Comparison of ENCODE assay signal across 10 mouse cellular contexts in the genomic region with DNA sequence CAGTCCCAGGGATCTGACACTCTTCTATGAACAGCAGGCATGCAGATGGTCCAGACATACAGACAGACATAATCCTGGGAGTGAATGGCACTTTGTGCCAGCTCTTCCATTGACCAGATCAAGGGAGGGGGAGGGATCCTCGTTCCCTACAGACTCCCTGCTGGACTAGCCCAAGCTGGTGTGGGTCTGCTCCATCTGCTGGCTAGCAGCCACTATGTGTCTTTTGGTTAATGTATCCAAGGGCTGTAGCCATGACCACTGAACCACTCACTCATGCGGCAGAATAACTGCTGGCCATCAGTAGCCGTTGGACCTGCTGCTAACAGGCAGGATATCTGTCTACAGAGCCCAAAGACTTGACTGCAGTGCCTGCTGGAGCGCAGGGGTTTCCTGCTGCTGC. TPM values are rescaled to one million over a fixed set of nuclear protein-coding genes. Genes with fewer than 3 reads are reported as not detected.
DNase-seq lines count a peak whose midpoint lies in the region; ATAC-seq lines count a peak whose summit lies in the region.
"Had no signal": no experiment of that assay in that cellular context is flagged by ENCODE, and none has a peak within 500 bp of the region (broad histone marks: within the 10 kb centered on the region; RNA-seq: fewer than 3 reads in every experiment).

No protein-coding gene starts in this region.

- H3K27ac ChIP-seq in midbrain, embryonic 15.5 days, result peak overlapping the region; percentile 51

- H3K4me1 ChIP-seq in midbrain, embryonic 15.5 days, result peaks cover 8% of the 10 kb centered on the region; the same call in 1 of the 2 replicates

- no peak overlapping the region for H3K4me3 ChIP-seq in midbrain, embryonic 15.5 days

- H3K36me3 ChIP-seq in midbrain, embryonic 15.5 days (replicated peaks), result no peaks in the 10 kb centered on the region

- DNase-seq in embryo, embryonic 10.5 days (ENCODE audit: low spot score), result peak; percentile 18
- DNase-seq in embryo, embryonic 10 days (ENCODE audit: low spot score), result no peak
- DNase-seq in cerebellum, postnatal 10 days, result peak; percentile 90 to 93
- DNase-seq in kidney, adult 18-20 months, result peak; percentile 41
- DNase-seq in spleen, postnatal 4 days (ENCODE audit: low spot score in 2 of 2), result no peak
- DNase-seq in left cerebral cortex, adult 11 months (ENCODE audit: low spot score), result no peak
- DNase-seq in right cerebral cortex, postnatal 14 days, result no peak

- no peaks in the 10 kb centered on the region for H3K27me3 ChIP-seq in midbrain, embryonic 15.5 days (replicated peaks)

- H3K9me3 ChIP-seq in midbrain, embryonic 15.5 days, result no peaks in the 10 kb centered on the region

- WGBS in midbrain, embryonic 15.5 days, result 47% methylated on average over 4 of the region's 4 CpGs

- ATAC-seq in midbrain, embryonic 15.5 days (replicated peaks), result peak; percentile 66; the same call in 1 of the 2 replicates
- ATAC-seq: activated CD4-positive, CD25-positive, alpha-beta regulatory T cell, adult 4 months; intestine, postnatal 0 days had no signal

- no peak overlapping the region for H3K9ac ChIP-seq in midbrain, embryonic 15.5 days

- no peak overlapping the region for H3K4me2 ChIP-seq in midbrain, embryonic 15.5 days

RNA-seq across cellular contexts. Expression of a gene that starts 39.7 kb away (rescaled TPM):
- polyA plus RNA-seq in midbrain, embryonic 15.5 days (2015; fragmentation: Nextera tagmentation; extraction: Ambion mirVana), result 170 and 174 TPM in 2 replicates

Comparison
In these comparisons a context has a peak if more than half of its experiments do, and no peak if none do; other contexts are left out.
1. DNase-seq: peak in embryo, embryonic 10.5 days (single experiment), cerebellum, postnatal 10 days (2 of 2) and kidney, adult 18-20 months (single experiment); none in embryo, embryonic 10 days (single experiment), spleen, postnatal 4 days (0 of 2), left cerebral cortex, adult 11 months (single experiment) and right cerebral cortex, postnatal 14 days (single experiment).